Mouse (Mus musculus): ENCODE measurements around the gene Olfr1049.
"Not testable (repeated sequence)": the region's sequence is repeated elsewhere in the genome, so short reads cannot be mapped to it uniquely, and the experiment has no call there.

The Olfr1049 gene

GRCm38 (mm10) chr2:86258228-86258627, at the start of gene Olfr1049:
Olfr1049 (minus strand) TSS chr2:86258328.
- not testable (repeated sequence) for DNase-seq (ENCODE audit: low spot score)

GRCm38 (mm10) chr2:86292155-86292554, 34.0 kb upstream of the Olfr1049 start, which contains the start of gene Olfr1052:
Olfr1052 (plus strand) TSS chr2:86292455.
- no peak for DNase-seq (ENCODE audit: low spot score)

DNA sequence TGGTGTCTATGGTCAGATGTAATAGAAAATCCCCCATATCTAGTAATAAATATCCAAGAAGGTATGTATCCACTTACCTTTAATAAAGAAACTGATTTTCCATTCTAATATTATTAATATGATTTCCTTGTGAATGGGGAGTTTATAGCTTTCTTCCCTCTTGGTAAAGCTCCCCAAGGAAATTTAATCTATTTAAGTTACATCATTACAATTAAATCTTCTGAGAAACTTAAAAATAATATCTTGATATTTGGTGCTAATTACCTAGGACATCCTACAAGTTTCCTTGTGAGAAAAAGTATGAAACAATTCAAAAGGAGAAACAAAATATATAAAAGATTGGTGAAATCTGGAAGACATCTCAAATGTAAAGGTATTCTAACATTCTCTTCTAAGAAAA, 20.9 kb upstream of the Olfr1049 start, which contains the start of gene Olfr1051:
Olfr1051 (minus strand) TSS at position 101 of the 400 bp plus-strand sequence.
- DNase-seq (ENCODE audit: low spot score): not testable (repeated sequence)

- DNase-seq (ENCODE audit: low spot score): no peak
These were observed 17.9 kb downstream of the Olfr1049 start, which contains the start of gene Olfr1048 for GRCm38 (mm10) chr2:86240189-86240588. Olfr1048 (minus strand) TSS chr2:86240289.

- no peak for DNase-seq (ENCODE audit: low spot score)
These were observed 26.8 kb downstream of the Olfr1049 start, which contains the start of gene Olfr1047 for GRCm38 (mm10) chr2:86231301-86231700. Olfr1047 (minus strand) TSS chr2:86231401.

GRCm38 (mm10) chr2:86219214-86219613, 38.9 kb downstream of the Olfr1049 start, which contains the start of gene Olfr1046:
Olfr1046 (minus strand) TSS chr2:86219314.
- DNase-seq (ENCODE audit: low spot score): no peak

Data from T-cell, adult 2 months (primary cell).